Mouse (Mus musculus) megakaryocyte progenitor cell, adult 5-6 weeks (primary cell): ENCODE results near the gene Ptpn3. TPM values are rescaled to one million over a fixed set of nuclear protein-coding genes. Genes with fewer than 3 reads are reported as not detected.
A peak's percentile ranks its signal among the peaks of the same experiment; 100 is the strongest.

Experiments used
- ATAC-seq: replicated peaks from 2 replicates; pipeline ENCODE4 v1.8.0; 2016; ENCODE audit warnings: mild to moderate bottlenecking, moderate TSS enrichment, inconsistent platforms; ENCODE audit not compliant: poor library complexity
- total RNA-seq, 2 experiments: library from RNA; stranded (forward) in 1 of 2; stranded (reverse) in 1 of 2; fragments of 157-497, 149-512 nt in 1 of 2; fragments of 200-1000 nt in 1 of 2; gene quantifications; 2 replicates each; pipeline versions ENCODE4 v1.2.3 to v1.2.4; 2015 to 2017

Ptpn3 gene
- total RNA-seq (2015) (1.8 and 2.6 TPM in 2 replicates), total RNA-seq (2017) (2.2 and 3.9 TPM in 2 replicates)

DNA sequence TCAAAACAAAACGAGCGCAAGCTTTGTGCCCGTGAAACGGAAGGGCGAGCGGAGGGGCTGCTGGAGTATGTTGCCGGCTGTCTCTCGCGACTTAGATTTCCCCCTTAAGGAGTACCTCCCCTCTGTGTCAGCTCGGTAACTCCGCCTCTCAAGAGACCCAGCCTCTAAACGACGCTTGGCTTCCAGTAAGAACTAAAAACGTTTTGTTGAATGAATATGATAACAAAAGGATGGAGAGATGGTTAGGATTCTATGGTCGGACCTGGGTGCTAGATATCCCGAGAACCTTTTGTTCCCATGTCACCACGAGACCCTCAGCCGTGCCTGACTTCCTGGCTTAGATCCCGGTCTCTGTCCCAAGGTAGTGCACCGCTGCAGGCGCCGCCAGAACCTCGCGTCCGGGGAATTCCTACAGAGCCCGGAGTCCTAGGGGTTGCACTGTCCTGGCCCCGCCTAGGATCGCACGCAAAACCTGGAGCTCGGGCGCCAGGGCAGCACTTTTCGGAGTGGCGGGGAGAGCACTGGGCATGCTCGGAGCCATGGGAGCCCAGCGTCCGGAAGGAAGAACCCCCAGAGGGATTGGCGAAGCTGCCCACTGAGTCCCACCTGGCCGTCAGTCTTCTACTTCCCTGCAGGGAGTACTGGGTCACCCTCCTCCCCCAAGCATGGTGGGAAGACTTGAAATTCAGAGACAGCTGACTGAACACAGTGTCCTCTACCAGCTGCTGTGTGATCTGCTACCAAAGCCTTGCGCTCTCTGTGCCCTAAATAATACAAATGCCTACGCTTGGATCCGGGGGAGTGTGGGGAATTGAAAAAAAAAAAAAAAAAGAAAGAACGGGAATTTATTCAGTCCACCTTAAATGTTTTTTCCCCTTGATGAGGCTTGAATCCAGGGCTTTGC lies at the start of gene Ptpn3:
Ptpn3 (minus strand) TSS at position 428 of the 904 bp plus-strand sequence.
- ATAC-seq: peak; percentile 67

DNA sequence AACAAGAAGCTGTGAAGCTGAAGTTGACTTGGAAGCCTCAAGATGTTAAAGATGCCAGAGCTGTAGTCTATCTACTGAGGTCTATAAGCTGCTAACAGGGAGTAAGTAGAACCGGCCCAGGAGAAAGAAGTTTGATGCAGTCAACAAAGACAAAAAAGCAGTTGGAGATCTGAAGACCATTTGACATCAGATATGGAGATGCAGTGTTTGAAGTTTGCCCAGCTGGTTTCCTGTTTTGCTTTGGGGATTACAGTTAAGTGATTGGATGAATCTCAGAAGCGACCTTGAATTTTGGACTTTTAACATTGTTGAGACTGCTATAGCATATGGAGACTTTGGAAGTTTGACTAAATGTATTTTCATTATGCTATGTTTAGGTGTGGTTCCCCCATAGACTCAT lies 48.9 kb upstream of the Ptpn3 start:
- no peak for ATAC-seq

DNA sequence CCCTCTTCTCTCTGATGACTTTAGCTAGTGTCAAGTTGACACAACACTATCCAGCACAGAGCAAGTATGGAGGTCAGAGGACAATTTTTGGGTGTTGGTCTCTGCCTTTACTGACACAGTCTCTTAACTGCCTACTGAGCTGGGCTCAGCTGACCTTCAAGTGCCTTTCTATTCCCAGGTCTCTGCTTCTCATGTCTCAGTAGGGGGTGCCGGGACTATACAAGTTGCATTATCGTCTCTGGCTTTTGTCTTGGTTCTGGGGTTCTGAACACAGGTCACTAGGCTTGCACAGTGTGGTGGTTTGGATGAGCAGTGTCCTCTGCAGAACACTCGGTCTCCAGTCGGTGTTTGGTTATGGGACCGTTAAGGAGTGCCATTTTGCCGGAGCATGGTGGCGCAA lies 42.4 kb upstream of the Ptpn3 start:
- ATAC-seq: no peak

DNA sequence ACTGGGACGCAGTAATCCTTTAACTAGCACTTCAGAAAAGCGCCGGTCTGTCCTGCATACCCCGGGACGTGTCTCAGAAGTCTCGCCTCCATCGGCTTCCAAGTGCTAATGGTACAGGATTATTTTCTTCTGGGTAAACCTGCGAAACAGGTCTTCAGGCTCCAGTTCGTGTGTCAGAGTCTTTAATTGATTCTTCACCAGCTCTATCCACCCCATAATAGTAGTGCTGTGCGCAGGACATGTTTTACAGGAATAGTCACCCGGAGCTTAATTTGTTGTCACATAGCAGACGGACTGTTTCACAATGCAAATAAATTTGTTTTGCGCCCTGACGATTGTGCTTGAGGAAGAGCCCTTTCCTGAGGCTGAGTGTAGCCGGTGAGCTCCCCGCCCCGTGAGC lies 37.3 kb upstream of the Ptpn3 start:
- ATAC-seq: no peak

DNA sequence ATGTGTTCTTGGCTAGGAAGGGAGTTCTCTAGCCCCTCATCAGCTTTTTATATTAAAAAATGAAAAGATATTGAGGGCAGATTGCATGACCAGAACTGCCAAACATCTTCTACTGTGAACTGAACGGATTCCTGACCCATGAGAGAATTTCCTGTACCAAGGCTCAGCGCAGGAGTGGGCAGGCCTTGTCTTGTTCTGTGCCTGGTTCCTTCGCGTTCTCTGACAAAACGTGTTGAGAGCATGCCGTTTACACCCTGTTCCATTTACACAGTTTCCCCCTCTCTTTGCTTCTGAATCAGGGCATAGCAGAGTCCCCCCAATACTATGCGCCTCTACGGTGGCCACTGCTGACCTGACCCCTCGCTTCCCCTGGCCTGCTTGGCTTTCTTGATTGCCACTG lies 36.4 kb upstream of the Ptpn3 start:
- no peak for ATAC-seq

DNA sequence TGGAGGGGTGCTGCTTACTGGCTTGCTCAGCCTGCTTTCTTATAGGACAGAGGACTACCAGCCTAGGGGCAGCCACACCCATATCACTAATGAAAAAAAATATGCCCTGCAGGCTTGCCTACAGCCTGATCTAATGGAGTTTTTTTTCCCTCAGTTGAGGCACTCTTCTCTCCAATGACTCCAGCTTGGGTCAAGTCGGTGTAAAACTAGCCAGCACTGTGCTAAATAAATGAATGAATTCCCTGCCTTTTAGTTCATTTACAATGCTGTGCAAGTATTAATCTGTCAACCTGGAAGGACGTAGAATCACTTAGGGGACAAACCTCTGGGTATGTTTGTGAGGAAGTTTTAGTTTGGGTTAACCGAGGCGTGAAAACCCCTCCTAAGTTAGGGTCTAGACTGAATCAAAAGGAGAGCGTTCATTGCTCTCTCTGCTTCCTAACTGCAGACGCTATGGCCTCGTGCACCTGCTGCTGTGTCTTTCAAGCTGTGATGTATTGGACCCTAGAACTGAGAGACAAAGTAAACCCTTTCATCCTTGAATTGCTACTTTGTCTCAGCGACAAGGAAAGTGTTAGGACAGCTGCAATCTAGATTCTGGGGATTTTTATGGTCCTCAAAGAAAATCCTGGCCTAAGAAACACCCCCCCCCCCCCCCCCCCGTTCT lies 33.5 kb upstream of the Ptpn3 start:
- no peak for ATAC-seq

DNA sequence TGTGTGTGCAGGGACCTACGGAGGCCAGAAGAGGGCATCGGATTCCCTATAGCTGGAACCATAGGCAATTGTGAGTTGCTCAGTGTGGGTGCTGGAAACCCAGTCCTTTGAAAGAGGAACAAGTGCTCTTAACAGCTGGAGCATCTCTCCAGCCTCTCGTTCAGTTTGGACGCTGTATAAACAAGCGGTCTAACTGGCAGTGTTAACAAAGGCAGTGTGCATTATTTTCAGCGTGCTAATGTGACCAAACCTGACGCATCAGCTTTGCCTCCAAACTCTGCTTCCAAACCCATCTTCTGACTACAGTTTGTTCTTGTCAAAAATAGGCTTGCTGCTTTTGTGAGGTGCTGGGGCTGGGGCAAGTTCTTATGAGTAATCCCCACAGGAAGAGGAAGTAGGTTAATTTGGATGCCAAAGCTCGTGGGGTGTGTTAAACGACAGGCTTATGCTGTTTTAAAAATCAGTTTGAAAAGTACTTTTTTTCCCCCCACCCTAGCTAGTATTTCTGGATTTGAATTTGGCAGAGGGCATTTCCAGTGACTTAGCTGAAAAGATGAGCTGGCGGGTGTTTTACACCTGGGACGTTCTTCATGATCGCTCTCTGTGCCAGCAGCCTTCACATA lies 32.4 kb upstream of the Ptpn3 start:
- peak; percentile 44; the same call in 1 of the 2 replicates for ATAC-seq

DNA sequence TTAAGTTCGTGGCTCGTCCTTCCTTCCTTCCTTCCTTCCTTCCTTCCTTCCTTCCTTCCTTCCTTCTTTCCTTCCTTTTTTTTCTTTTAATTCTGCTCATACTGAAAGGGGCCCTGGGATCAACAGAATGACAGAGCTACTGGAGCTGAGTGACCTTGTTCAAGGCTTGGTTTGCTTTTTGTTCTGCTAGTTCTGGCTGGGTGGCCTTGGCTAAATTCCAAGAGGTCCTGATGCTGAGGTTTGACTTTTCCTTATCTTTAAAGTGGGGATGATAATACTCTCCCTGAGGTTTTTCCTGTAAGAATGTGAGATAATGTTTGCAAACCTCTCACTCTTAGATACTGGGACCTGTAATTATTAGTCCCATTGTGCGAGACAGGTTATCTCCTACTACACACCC lies 30.9 kb upstream of the Ptpn3 start:
- ATAC-seq: no peak

DNA sequence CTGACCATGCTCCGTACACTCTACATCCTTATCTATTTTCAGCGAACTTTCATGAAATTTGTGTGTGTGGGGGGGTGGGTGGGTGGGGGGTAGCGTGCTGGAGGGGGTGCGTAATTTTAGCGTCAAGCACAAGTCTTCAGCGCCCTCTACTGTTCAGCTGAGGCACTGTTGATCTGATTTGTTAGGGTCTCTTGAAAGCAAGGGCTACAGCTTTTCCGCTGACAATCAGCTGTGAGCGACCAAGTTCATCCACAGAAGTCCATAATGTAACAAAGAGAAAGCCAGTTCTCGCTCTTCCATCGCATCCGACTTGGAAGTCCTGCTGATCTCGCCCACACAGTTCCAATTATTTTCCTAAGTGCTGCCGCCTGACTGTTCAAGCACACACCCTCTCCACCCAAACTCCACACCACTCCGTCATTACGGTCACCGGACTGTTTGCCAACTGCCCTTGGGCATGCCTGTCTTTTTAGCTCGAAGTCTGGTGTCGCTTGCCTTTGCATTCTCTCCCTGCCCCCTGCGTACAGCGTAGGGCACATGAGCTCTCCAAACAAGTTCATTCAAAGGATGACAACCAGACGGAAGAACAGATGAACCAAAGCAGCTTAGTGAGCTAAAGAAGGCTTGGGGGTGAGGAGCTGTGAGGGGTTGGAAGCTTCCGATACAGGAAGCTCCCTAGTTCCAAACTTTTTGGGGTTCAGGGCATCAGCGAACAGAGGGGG lies 19.1 kb upstream of the Ptpn3 start:
- peak; percentile 65 for ATAC-seq

DNA sequence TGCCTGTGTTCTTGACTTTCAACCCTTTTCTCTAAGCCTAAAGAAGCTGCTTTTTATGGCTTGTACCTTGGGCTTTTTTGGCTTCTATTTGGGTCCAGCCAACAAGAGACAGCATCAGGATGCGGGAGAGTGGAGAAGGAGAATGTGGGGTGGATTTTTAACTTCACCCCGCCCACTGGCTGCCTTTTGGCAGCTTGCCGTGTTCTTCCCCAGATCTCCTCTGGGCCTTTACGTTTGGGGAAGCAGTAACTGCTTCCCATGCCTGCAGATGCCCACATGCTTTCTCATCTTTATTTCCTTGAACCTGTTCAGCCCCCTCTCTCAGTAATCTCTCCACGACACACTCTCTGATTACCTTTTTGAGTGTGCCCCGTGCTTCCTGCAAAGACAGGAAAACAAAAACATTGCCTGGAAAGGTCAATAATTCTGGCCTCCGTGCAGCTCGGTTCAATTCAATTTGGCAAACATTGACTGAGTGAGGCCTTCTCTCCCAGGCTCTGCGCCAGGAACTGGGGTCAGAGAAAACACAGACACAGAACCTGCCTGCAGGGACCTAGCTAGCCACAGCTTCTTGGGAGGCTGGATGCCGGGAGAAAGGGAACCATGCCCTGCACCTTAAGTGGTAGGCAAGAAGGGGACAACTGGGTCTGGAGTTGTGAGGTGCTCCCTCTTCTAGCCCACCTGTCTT lies 17.0 kb upstream of the Ptpn3 start:
- no peak; the same call in 1 of the 2 replicates for ATAC-seq

DNA sequence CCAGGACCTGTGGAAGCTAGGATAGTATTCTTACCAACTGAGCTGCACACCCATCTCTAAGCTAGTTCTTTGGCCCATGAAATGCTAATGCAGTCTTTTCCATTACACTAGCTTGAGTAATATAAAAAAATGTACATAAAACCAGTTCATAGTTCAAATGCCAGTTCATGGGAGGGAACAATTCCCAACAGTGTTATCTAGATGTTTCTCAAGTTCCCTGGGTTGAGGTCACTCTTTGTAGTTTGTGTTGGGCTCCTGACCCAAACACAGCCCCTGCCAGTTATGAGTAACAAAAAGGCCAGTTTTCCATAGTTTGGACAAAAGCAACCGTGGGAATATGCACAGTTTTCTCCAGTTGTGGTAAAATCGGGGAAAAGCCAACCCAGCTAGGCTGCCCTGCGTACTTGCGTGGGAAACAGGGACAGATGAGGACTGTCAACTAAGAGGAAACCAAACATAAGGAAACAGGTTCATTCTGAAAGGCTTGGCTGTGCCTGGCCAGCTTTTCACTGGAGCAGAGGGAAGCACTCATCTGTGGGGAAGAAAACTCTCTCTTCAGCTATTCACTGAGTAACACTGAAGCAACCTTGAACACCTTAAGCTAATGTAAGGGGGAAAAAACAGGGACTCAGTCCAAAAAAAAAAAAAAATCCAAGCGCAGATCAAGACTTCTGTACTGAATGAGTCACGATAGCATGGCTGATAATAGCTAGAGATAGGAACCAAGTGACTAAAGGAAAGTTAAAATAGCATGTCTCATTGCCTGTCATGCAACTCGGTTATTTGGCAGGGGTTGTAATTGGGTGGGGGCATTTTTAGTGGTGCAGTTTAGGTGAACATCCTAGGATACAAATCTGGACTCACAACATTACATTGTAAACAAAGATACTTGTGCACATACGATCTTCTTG lies 10.9 kb upstream of the Ptpn3 start:
- ATAC-seq: no peak

DNA sequence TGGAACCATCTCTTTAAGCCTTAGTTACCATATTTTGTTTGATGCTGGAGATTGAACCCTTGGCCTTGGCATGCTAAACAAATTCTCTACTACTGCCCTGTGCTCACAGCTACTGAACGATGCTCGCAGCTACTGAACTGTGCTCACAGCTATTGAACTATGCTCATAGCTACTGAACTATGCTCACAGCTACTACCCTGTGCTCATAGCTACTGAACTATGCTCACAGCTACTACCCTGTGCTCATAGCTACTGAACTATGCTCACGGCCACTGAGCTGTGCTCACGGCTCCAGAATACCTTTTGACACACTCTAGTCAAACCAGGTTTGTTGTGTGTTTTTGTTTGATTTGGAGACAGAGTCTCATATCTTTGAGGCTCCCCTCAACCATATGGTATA lies 10.1 kb upstream of the Ptpn3 start:
- ATAC-seq: no peak

DNA sequence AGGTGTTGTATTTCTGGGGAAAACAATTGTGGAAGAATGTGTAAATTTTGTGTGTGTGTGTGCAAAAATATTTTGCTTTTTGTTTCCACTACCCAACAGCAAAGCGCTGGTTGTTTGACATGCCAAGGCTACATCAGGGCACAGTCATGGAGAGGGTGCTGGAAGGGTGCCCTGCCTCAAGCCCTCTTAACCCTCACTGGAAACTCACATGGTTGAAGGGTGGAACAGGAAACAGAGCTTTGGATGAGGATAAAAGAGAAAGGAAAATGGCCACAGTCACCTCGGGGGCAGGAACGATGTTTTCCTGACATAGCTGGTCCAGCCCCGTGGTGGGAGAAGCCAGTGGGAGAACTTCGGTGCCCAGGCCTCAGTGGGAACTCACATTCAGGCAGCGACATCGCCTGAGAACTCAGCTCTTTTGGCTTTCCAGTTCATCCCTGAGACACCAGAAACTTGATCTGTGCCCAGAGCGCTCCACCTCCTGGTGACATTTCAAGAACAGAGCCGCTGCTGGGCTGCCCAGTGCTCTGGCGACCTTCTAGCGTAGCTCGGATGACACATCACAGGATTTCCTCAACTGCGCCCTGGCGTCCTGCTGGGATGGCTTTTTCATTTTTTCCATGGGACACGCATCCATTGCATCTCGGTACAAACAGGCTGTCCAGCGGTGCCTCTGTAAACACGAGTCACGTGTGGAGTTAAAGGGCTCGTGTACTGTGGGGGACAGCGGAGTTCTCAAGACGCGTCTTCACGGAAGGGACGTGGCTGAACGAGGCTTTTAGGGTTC lies 6.8 kb upstream of the Ptpn3 start:
- peak; percentile 29 for ATAC-seq

DNA sequence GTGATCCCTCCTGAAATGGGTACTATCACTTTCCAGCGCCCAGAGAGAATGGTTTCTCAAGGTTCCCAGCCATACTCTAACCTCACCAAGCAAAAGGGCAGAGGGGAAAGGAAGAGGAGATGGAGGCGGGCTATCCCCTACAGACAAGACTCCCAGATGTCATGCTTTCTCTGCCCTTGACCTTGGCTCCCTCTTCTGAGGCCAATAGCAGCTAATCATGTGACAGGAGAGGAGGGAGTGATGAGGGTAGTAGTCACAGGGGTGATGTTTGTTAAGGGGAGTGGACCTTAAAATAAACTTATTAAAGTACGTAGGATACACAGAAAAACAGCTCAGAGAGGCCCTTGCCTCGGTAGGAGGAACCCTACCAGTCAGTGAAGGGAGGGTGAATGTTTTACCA lies 6.1 kb upstream of the Ptpn3 start:
- ATAC-seq: no peak

DNA sequence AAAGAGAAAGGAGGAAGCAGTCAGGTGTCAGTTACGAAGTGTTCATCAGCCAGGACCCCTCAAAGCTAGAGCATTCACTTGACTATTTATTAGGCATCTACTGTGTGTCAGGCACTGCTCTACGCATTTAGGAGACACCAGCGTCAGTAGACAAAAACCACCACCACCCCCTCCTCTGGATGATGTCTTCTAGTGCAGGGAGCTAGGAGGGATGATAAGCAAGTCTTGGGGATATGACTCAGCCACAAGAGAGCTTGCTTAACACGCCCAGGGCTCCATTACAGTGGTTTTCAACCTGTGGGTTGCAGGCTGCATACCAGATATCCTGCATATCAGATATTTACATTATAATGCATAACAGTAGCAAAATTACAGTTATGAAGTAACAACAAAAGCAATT lies 4.6 kb upstream of the Ptpn3 start:
- ATAC-seq: peak; percentile 74

DNA sequence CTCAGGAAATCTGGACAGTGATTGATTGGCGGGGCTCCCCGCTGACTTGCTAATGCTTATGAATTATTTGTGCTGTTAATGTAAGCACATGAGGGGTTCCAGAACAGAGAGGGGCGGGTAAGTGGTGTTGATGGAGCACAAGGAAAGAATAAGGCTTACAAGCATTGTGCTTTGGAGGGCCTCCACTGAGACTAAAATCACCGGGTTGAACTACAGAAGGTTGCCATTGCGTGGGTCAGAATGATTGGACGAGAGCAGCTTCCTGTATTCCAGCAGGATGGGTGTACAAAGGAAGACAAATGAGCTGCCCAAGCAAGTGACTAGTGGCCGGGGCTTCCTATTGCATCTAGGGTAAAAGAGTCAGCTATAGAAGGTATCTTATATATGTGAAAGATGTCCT lies 4.0 kb upstream of the Ptpn3 start:
- no peak for ATAC-seq

DNA sequence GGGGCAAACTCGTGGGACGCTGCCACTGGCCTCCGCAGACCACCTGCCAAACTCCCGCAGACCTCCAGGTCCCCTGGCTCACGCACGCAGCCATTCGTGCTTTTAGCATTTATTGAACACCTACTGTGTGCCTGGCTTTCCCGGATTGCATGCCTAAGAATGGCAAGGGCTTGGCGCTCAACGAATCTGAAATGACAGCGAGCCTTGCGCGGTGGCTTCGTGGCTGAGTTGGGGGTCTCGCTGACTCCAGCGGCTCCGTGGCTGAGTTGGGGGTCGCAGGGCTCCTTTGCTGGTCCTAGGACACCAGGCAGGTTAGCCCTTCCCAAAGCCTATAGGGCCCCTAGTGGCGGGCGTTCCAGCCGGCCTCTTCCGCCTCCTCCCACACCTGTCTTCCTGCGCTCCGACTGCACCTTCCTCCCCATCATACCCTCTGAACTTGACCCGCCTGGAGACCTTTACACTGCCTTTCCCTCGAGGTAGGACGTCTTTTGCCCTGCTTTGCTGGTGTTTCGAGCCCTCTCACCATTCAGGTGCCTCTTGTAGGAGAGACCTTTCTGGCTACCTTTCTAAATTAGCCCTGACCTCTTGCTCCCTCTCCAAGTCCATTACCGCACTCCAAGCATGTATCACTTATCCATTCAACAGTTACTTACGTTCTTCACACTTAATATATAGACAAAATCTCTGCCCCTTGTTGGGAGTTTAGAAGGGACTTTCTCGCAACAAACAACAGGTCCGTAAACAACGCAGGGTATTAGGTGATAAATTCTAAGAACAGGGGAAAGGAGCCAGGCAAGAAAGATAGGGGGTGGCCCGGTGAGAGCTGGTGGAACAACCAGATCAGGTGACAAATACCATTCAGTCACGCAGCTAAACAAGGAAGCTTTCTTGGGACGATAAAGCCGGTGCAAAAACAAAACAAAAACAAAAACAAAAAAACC lies 898 bp downstream of the Ptpn3 start:
- ATAC-seq: peak; percentile 12; the same call in 1 of the 2 replicates
